Mouse (Mus musculus) heart, adult 2 months (tissue): Measurements from ENCODE around the gene Mmp24. TPM values are rescaled to one million over a fixed set of nuclear protein-coding genes. Genes with fewer than 3 reads are reported as not detected.

Source experiments
- DNase-seq, 2 experiments: peaks; one replicate each; pipeline ENCODE4 v3.0.0; 2021
- H3K27ac ChIP-seq: fragments of 200-600 bp; 2 replicates; pipeline ENCODE4 v1.8.1; 2022
- H3K27me3 ChIP-seq: fragments of 200-500 bp; 2 replicates; pipeline ENCODE4 v1.6.1; 2012; ENCODE audit warnings: mild to moderate bottlenecking, low read length, inconsistent platforms, mixed read lengths; ENCODE audit not compliant: control insufficient read depth, insufficient read depth
- H3K36me3 ChIP-seq: fragments of 200-500 bp; 2 replicates; pipeline ENCODE4 v1.6.1; 2012; ENCODE audit warnings: low read length, inconsistent platforms; ENCODE audit not compliant: control insufficient read depth, insufficient read depth
- H3K4me1 ChIP-seq: fragments of 200-500 bp; 2 replicates; pipeline ENCODE4 v1.6.1; 2011; ENCODE audit warnings: low read length; ENCODE audit not compliant: control insufficient read depth, insufficient read depth
- H3K4me3 ChIP-seq: fragments of 200-600 bp; 2 replicates; pipeline ENCODE4 v1.8.1; 2022
- H3K79me2 ChIP-seq: fragments of 200-500 bp; replicated peaks from 2 replicates; pipeline ENCODE4 v1.6.1; 2012; ENCODE audit warnings: mild to moderate bottlenecking, inconsistent platforms, low read length, moderate library complexity, mixed read lengths; ENCODE audit not compliant: control insufficient read depth, insufficient read depth
- H3K9ac ChIP-seq: fragments of 200-500 bp; 2 replicates; pipeline ENCODE4 v1.6.1; 2012; ENCODE audit warnings: low read depth, mild to moderate bottlenecking, control low read depth, inconsistent platforms, low read length, mixed read lengths
- CTCF ChIP-seq: fragments of 200-600 bp; IDR thresholded peaks from 2 replicates; pipeline ENCODE4 v1.8.1; 2022; ENCODE audit warnings: antibody characterized with exemption, mild to moderate bottlenecking, moderate library complexity
- EP300 ChIP-seq: fragments of 200-500 bp; IDR thresholded peaks from 2 replicates; pipeline ENCODE4 v1.6.1; 2011; ENCODE audit warnings: low read depth, low read length, control low read depth; ENCODE audit not compliant: insufficient read depth
- POLR2A ChIP-seq: fragments of 200-500 bp; IDR thresholded peaks from 2 replicates; pipeline ENCODE4 v1.6.1; 2011; ENCODE audit warnings: mild to moderate bottlenecking, low read depth, low read length, control low read depth; ENCODE audit not compliant: insufficient read depth
- WGBS: fragments of 180-500 bp; shearing (Covaris S2); methylation state at CpG from one replicate; pipeline ENCODE4 v1.1.7; 2018; 5-methylcytosine and 5-hydroxymethylcytosine counted together
- intact Hi-C: fragments of 180-260 bp; cut with DNase I; formaldehyde crosslinking; loops from one replicate; pipeline ENCODE4 v1.15.1; 2025
- polyA plus RNA-seq: library from polyadenylated mRNA; depleted of rRNA; stranded (reverse); fragments of >200 nt; gene quantifications from 2 replicates; pipeline ENCODE4 v1.2.3, GENCODE M21; 2012
- total RNA-seq, 2 experiments: library from RNA; stranded (reverse); gene quantifications; 2 replicates each; pipeline ENCODE4 v1.2.3; 2021

Mmp24 gene
- total and polyA plus RNA-seq, 3 experiments, result not detected

DNA sequence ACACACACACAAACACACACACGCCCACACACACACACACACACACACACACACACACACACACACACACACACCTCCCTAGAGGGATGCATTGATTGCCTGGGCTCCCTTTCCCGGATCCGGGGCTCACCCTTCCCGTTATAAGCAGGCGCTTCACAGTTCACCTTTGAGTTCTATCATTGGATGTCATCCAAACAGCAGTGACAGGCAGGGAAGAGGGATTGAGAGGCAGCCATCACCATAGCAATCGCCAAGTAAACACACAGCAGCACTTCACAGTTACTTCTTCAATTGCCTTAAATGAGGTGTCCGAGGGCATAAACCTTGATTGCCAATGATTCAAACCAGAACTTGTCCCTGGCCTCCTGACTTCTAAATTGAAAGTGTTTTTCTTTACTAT, 3.9 kb downstream of the Mmp24 start:
- Histone ChIP-seq H3K4me1 (no peaks in the 10 kb centered on the region), H3K36me3 (no peaks in the 10 kb centered on the region), H3K4me3 (no peak overlapping the region), H3K9ac (no peak overlapping the region), H3K27ac (no peak overlapping the region), H3K27me3 (peaks cover 11% of the 10 kb centered on the region), H3K79me2 (no peaks in the 10 kb centered on the region)
- TF ChIP-seq CTCF, result no peak
- TF ChIP-seq EP300, result no peak
- no peak for TF ChIP-seq POLR2A
- intact Hi-C loops, result no loop called here
- no peak for DNase-seq
- 41% methylated on average over 7 of the region's 7 CpGs for WGBS

DNA sequence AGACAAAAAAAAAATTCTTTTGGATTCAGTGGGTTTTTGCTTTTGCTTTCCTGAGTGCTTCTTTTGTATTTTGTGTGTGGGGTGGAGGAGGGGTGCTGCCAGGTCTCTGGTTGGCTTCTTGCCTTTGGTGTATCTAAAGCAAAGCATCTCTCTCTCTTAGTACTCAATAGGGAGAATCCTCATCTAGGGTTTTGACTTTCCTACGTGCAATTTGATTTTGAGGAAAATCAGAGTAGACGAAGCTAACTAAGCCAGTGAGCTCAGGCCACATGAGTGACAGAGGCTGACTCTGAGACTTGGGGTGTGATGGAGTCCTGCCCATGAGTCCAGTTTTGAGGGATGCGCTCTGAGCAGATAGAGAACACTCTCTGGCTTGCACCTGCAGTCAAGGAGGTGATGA, 4.4 kb downstream of the Mmp24 start:
- DNase-seq, result no peak
- Histone ChIP-seq H3K9ac (no peak overlapping the region), H3K36me3 (no peaks in the 10 kb centered on the region), H3K27ac (no peak overlapping the region), H3K4me1 (no peaks in the 10 kb centered on the region), H3K79me2 (no peaks in the 10 kb centered on the region), H3K27me3 (peaks cover 10% of the 10 kb centered on the region), H3K4me3 (no peak overlapping the region)
- TF ChIP-seq EP300 (no peak), POLR2A (no peak), CTCF (no peak)
- WGBS, result 81% methylated on average over 3 of the region's 3 CpGs
- intact Hi-C loops, result no loop called here

DNA sequence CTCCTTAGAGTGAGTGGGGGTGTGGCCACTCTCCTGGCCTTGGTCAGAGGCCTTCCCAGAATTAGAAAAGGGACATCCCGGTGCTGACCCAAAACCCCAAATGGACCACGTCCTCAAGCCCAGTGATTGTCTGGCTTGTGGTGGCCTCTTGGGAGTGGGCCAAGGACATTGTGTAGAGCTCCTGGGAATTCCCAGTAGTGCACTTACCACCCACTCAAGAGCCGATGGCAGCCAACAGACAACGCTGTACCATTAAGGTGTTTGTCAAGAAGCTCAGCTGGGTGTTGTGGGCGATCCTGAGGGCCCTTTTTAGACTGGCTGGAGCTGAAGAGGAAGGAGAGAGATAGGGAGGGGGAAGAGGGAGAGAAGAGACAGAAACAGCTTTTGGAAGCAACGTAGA, 9.4 kb downstream of the Mmp24 start:
- TF ChIP-seq EP300 (no peak), CTCF (no peak), POLR2A (no peak)
- no peak overlapping the region for H3K27ac ChIP-seq
- no peaks in the 10 kb centered on the region for H3K79me2 ChIP-seq
- H3K4me3 ChIP-seq, result no peak overlapping the region
- H3K9ac ChIP-seq, result no peak overlapping the region
- no peaks in the 10 kb centered on the region for H3K27me3 ChIP-seq
- no peaks in the 10 kb centered on the region for H3K4me1 ChIP-seq
- intact Hi-C loops, result no loop called here
- 28% methylated on average over 6 of the region's 6 CpGs for WGBS
- H3K36me3 ChIP-seq, result no peaks in the 10 kb centered on the region
- DNase-seq, result no peak

DNA sequence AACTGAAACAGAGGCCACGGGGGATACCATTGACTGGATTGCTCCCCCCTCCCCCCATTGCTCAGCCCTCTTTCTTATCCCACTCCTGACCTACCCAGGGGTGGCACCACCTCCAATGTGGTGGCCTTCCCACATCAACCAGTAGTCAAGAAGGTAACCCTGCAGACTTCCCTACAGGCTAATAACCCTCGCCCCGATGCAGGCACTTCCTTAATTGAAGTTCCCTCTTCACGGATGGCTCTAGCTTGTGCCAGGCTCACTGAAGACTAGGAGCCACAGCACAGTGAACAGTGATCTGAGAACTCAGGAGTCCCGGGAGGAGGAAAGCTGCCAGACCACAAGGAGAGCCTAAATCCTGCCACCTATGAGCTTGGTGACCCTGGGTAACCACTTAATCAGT, 11.8 kb downstream of the Mmp24 start:
- WGBS, result 71% methylated on average over 5 of the region's 5 CpGs
- Histone ChIP-seq H3K79me2 (no peaks in the 10 kb centered on the region), H3K9ac (no peak overlapping the region), H3K4me3 (no peak overlapping the region), H3K4me1 (no peaks in the 10 kb centered on the region), H3K36me3 (no peaks in the 10 kb centered on the region), H3K27me3 (no peaks in the 10 kb centered on the region; the same call in 1 of the 2 replicates), H3K27ac (no peak overlapping the region)
- intact Hi-C loops, result no loop called here
- no peak for TF ChIP-seq EP300
- DNase-seq, result no peak

DNA sequence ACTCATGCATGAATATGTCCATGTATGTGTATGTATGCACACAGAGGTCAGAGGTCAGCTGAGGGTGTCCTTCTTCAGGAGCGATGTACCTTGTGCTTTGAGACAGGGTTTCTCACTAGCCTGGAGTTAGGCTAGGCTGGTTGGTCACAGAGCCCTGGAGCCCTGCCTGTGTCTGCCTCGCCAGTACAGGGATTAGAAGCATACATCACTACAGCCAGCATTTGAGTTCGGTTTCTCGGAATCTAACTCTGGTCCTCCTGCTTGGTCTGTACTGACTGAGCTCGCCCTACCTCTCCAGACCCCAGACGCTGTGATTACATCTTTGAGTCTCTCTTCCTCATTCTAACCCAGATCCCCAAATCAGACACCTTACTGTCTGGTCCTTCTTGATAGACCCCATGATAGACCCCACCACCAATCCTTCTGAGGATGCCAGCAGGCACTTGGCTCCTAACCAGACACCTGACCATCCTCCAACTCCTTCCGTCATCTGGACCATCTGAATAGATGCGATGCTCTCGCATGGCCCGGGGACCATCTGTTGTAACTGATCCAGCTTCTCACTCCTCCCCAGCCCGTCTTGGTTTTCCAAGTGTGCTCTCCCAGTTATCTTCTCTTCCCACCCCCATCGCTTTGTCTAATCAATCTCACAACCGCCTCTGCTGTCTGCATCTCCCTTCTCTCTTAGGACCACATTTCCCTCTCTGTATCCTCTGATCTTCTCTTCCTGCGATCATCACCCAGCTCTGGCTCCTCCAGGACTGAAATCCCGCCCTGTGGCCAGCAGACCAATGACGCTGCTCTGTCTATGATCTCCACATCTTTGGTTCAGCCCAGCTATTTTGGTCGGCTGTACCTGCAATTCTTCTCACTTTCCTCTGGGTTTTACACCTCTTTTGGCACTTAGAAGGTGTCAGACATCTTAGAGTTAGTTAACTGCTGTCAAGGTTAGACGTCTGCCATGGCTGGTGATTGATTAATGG, 13.1 kb downstream of the Mmp24 start:
- H3K9ac ChIP-seq, result no peak overlapping the region
- TF ChIP-seq POLR2A, result no peak
- TF ChIP-seq CTCF, result no peak
- no peak for TF ChIP-seq EP300
- 59% methylated on average over 18 of the region's 18 CpGs for WGBS
- no peak for DNase-seq
- H3K79me2 ChIP-seq, result no peaks in the 10 kb centered on the region
- H3K4me1 ChIP-seq, result no peaks in the 10 kb centered on the region
- H3K36me3 ChIP-seq, result no peaks in the 10 kb centered on the region
- H3K4me3 ChIP-seq, result no peak overlapping the region
- no peaks in the 10 kb centered on the region; the same call in 1 of the 2 replicates for H3K27me3 ChIP-seq
- intact Hi-C loops, result no loop called here
- H3K27ac ChIP-seq, result no peak overlapping the region

DNA sequence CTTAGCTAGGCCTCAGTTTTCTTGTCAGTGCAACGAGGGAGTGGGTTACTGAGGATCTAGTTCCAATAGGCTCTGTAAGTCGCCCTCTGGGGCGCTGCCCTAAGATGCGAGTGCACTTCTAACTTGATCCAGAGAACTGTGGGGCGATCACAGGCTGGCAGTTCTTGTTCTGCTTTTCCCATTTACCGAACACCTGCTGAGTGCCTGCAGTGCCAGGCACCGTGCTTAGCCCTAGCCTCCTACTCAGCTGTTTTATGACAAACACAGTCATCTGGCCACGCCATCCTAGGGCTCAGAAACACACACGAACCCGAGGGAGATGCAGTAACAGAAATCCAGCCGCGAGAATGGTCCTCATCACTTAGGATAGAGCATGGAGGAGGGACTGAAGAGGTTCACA, 17.8 kb downstream of the Mmp24 start:
- Histone ChIP-seq H3K36me3 (no peaks in the 10 kb centered on the region), H3K79me2 (no peaks in the 10 kb centered on the region), H3K27ac (no peak overlapping the region), H3K9ac (no peak overlapping the region), H3K4me3 (no peak overlapping the region), H3K27me3 (peaks cover 2% of the 10 kb centered on the region; the same call in 1 of the 2 replicates), H3K4me1 (no peaks in the 10 kb centered on the region)
- intact Hi-C loops, result no loop called here
- TF ChIP-seq EP300 (no peak), POLR2A (no peak), CTCF (no peak)
- no peak for DNase-seq
- 44% methylated on average over 12 of the region's 12 CpGs for WGBS
